Mouse (Mus musculus) right cerebral cortex, adult 2 months (tissue): ENCODE data around the gene Sorbs2.

Experiments
- DNase-seq, 2 experiments: peaks; one replicate each; pipeline ENCODE4 v3.0.0; 2021 to 2022; ENCODE audit warnings: low spot score in 2 of 2

Sorbs2 gene

DNA sequence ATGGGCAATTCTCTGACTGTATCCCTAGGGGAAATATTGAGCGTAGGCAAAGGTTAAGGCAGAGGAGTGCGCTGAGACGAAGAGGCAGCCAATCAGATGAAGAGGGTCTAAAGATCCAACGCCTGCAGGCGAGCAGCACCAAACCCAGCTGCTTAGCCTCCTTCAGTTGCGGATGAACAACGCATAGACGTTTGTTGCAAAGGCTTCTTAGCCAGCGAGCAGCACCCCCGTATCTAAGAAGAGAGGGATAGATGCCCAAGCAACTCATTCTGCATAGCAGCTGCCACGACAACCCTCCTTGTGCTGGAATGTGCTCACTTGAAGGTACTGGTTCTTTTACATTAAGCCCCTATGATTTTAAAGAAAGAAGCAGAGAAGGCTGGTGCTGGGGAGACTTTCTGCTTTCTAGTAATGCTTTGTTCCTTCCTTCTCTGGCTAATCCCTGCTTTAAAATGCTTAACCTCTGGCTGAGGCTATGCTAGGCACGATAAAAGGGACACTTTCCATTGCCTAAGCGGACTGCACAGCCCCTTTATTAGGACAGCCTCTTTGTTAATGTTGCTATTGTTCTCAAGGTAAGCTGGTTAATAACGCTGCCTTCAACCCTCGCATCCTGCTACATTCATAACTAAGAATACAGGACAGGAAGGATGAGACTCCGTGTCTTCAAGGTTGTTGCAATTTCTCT lies at the start of gene Sorbs2:
Gene Sorbs2, plus strand, starts transcription at position 155 of the 688 bp plus-strand sequence.
- DNase-seq = peak; percentile 66

DNA sequence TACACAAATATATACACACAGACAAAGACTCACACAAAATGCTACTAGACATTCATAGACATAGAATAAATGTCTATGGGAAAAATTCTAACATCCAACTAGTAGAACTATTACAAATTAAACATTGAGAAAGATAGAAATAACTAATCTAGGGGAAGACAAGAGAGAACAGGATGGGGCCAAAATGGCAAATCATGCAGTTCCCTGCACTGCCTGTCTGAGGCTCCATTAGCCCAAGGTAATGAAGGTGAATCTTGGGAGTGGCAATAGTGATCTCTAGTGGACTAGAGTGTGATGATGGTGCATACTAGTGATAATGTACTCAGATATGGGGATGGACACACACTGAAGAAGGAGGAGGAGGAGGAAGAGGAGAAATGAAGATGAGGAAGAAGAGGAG lies 49.7 kb upstream of the Sorbs2 start:
- DNase-seq = no peak

DNA sequence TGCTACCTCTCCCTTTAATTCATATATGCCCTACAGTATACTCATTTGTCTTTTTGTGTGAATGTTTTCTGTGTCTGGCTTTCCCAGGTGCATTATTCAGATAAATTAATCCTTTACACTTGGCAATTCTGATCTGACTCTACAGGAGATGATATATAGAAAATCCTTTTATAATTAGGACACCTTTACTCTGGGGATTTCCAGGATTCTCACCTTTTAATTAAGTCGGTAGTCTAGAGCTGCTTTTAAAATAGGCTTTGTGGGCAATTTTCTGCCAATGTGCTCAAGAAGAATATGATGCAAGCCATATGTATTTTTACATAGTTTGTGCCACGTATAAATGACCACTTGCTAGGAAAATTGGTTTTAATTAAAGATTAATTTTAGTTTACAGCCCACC lies 38.6 kb upstream of the Sorbs2 start:
- DNase-seq = no peak

DNA sequence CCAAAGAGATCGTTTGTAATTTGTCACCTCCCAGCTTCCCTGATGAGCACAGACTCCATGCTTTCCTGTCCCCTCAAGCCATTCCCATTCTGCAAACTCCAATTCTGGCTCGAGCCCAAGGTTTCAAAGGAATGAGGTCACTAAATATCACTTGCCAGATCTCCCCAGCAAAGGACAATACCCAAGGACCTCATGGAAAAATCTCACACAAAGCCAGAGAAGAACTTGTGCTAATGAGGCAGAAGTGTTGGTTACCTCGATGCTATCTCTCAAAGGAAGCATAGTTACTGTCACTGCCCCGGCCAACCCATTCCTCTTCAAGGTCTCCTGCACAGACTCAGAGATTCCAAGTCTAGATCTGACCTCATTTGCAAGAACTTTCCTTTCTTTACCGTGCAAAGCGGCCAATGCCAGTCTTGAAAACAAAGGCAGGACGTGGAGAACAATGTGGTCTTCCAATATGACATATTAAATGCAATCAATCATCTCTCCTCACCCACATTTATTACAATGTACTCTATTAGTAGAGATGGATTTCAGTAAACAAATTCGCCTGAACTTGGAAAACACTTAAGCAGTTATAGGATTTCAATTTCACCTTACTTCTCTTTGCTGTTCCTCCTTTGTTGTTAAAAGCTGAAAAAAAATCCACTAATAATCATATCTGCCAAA lies 37.9 kb upstream of the Sorbs2 start:
- no peak for DNase-seq

DNA sequence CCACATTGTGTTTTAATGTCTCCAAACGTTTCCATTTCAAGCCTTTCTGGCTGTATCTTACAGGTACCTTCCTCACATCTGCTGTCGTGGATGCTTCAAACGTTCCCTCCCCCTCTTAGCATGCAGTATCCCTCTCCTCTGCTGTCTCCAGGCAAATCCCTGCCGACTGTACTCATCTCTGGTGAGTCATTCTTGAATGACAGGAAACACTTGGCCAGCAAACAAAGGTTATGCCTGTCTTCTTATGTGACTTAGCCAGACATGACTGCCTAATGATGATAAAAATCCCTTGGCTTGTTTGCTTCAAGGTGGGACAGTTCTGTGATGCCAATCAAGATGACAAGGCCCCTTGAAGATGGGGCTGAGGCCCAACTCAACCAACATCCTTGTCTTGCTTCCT lies 26.7 kb upstream of the Sorbs2 start:
- no peak for DNase-seq

DNA sequence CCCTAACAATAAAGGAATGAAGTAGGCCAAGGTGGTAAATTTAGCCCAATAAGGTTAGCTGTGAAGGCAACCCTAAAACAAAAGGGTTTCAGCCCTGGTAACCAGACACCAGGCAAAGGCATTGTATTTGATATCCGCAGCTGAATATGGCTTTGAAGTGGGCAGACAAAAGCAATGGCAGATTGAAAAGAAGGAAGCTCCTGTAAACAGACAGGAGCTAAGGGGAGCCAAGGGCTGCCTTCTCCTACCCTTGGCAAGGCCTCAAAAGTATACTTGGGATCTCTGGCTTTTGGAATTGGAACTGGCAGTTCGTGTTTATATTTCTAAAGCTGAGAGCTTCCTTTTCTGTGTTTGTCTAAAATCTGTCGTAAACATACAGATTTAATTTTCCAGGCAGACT lies 21.3 kb upstream of the Sorbs2 start:
- DNase-seq = no peak

DNA sequence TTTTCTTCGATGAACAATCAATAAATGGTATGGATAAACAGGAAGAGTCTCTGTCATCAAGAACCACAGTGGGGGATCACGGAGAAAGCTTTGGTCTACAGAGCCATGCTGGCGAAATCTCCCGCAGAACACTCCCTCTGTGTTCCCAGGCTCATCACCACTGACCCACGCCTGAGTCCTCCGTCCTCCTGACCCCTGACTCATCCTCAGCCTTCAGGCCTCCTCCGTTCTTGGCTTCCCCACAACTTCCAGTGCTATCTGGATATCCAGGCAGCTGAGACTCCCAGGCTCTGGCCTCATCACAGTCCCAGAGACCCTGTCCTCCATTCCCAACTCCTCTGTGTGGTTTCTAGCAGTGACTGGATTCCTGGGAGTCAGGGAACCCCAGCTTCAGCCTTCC lies 3.6 kb upstream of the Sorbs2 start:
- no peak for DNase-seq

DNA sequence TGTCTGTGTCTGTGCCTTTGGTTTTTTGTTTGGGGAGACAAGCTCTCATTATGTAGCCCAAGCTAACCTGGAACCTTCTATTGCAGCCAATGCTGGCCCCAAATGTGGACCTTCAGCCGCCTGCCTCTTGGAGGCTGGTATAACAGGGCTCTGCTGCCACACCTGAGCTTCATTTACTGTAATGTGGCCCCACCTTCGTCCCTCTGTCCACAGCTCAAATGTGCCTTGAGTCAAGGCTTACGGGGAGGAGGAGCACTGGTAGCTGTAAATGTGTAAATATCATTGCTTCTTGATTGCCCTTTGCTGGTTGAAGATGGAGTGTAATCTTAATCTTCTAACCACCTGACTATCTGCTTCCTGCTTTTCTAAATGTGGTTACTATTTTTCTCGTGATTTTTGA lies 1.2 kb upstream of the Sorbs2 start:
- no peak for DNase-seq

DNA sequence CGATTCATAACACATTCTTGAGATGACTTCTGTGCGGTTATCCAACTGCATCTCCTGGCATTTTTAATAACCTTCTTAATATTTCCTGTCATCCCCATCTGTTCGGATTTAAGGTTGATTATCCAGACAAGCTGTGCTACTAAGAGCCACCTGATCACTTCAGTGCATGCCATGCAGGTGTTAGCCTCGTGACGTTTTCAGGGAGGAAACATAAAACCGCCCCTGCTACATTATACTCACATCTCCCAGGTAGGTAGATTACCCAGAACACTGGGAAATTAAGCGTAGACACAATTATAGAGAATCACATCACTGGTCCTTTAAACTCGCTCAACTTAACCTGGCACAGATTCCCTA lies 333 bp upstream of the Sorbs2 start:
- no peak for DNase-seq

DNA sequence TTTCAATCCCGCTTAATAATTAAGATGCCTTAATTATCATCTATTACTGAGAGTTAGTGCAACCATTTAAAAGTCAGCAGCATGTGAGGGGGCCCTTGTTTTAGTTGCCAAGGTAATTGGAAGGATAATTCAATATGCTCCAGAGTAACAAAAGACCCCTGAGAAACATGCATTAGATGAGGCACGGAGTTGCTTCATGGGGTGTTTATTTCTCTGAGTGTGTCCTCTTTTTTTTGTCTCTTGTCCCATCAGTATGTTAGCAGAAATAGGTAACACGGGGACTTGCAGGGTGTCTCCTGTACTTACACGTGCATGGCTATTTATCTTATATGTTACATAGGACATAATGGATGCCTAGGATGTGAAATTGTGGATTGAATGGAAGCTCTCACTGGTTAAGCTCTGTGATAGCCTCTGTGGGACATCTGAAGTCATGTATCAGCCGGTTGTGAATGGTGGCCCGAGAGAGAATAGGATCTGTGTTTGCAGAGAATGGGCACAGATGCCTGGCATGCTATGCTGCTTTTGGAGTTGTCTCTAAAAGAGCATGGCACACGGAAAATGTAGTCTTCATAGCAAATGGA lies 1.0 kb downstream of the Sorbs2 start:
- peak; percentile 11 to 30 for DNase-seq

DNA sequence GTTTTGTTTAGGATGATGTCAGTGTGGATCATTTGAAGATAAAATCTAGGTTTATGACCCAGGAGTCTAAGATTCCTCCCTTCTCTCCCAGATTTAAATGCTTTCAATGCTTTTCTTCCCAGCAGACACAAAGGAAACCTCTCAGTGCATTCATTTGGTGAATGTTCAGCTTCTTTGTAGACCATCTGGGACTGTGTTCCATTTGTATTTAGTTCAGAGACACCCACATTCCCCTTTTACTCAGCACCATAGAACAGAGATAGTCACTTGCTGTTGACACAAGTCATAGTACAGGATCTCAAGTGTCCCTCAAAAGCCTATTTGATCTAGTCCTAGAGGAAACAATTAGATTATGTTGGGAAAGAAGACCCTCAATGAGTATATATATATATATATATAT lies 4.8 kb downstream of the Sorbs2 start:
- no peak for DNase-seq

DNA sequence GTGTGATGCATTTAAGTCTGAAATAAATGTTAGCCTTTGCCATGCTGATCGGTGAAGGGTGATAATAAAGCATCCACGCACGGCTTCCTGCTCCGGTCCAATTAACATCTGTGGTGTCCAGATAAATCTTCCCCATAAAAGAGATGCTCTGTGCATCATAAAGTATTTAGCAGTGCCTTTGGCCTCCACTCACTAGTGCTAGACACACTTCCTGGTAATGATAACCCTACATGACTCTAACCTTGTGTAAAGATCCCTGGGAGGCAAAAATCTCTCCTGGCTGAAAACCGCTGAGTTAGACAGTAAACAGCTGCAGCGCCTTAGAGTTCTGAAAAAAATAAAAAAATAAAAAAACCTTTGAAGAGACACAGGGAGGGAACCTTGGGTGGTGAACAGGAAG lies 14.0 kb downstream of the Sorbs2 start:
- no peak for DNase-seq

DNA sequence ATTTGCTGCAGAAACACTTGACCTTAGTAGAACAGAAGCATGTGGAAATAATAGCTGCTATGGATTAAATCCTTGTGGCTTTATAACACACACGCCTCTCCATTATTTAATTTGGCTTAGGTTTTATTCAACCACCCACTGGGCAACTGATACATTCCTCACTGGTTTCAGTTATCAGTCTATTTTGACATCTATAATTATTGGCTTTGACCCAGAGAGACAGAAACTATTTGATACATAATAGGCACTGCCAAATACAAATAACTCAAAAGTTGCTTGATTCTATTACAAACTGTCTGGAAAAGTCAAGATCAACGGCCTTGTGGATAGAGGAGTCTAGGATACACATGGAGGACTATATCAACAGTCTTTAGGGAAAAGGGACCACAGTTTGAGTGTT lies 20.1 kb downstream of the Sorbs2 start:
- DNase-seq = no peak

DNA sequence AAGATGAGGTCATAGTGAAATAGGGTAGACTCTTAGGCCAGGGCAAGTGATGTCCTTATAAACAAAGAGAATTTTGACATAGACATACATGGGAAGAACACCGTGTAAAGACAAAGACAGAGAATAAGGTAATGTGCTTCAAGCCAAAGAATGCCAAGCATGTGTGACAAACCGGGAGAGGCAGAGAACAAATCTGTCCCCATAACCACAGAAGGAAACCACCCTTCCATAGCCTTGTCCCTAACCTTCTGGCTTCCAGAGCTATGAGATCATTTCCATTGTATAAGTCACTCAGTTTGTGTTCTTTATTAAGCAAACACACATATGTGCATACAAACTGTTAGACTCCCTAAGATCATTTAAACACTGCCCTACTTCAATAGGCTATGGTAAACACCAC lies 21.3 kb downstream of the Sorbs2 start:
- no peak for DNase-seq

DNA sequence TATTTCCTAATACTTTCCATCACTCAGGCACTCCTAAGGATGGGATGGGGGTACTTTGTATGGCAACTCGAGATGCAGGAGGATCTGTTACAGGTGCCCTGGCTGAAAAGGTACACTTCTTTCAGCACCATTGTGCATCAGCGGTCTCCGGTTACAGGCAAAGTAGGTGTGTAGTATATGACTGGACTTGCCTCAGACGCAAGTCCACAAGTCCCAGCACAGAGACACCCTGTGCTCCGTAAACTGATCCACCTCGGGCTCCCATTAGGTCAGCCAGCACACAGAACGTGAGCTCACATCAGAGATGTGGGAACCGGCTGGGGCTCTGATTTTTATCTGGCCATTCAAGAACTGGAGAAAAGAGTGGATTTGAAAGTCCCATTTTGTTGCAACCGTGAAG lies 29.0 kb downstream of the Sorbs2 start:
- DNase-seq = no peak

DNA sequence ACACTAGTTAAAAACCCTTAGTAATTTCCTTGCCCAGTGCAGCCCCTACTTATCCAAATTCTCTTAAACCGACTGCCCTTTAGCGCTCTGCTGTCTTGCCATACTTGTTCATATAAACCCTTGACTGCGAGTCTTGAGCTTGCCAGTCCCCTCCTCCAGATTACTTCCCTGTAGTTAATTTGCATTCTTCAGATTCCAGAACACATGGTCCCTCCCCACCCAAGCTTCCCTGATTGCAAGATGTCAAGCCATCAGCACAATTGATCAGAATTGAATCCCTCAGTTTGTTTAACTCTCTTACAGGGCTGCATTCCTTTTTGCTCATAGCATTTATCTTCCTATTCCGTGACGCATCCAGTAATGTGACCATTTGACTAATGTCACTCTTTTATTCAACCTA lies 32.9 kb downstream of the Sorbs2 start:
- DNase-seq = no peak

DNA sequence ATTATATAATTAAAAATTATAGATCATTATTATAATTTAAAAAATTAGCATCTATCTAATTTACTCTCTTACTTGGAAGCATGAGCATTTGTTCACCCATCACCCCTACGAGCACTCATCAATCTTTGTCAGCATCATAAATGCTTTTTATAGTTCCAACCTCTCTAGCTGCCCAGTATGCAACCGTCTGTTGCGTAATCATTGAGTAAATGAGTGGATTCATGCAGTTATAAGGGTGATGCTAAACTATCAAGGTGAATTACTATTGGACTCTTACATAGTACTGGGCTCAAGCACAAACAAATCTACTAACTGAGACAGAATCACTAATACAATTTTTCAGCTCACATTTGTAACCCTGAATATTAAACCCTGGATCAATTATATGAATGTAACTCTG lies 44.6 kb downstream of the Sorbs2 start:
- no peak for DNase-seq

DNA sequence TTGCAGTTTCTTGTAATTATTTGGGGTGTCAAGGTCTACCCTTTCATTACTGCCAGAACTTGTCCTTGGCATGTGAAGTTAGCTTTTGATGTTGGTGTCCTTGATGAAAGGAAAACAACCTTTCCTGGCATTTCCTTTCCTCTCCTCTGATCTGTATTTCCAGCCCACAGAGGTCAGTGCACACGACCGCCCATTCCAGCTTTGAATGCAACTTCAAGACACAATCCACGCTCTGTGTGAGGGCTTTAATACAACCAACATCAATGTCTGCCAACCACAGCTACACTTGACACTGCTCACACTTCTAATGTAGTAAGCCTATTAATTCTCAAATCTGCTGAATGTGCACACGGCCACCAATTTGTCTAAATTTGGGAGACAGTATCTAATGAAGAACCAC lies 47.0 kb downstream of the Sorbs2 start:
- DNase-seq = no peak

DNA sequence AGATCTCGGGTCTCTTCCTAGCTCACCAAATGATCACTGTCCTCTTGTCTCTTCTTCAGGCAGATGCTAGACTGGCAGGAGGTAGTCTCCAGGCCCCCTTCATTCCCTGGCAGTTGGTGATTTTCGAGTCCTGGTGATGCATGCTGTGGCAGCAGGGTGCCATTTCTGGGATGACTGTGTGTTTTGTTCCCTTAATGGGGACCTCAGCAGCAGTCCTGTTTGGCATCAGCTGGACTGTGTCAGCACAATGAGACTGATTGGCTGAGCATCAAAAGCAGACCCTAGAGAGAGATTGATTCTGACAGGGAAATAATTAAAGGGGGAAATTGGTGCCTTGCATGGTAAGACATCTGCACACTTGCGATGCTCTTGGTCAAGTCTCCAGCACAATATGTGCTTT lies 50.3 kb downstream of the Sorbs2 start:
- DNase-seq = no peak

DNA sequence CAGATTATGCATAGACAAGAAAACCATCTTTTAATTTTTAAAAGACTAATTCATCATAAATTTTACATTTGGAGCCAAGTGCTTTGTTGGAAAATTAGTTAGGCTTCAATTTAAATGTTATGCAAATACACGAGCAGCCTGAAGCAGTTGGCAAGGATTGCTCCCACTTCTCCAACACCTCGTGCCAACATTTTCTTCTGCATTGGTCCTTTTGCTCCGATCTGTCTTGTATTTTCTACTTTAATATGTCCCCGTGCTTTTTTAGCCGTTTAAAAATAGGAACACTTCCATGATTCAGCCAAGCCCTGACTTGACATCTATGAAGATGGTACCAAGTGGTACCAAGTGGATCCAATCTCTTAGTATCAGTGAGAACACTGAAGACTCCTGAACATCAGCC lies 50.8 kb downstream of the Sorbs2 start:
- DNase-seq = peak; percentile 17 to 28

DNA sequence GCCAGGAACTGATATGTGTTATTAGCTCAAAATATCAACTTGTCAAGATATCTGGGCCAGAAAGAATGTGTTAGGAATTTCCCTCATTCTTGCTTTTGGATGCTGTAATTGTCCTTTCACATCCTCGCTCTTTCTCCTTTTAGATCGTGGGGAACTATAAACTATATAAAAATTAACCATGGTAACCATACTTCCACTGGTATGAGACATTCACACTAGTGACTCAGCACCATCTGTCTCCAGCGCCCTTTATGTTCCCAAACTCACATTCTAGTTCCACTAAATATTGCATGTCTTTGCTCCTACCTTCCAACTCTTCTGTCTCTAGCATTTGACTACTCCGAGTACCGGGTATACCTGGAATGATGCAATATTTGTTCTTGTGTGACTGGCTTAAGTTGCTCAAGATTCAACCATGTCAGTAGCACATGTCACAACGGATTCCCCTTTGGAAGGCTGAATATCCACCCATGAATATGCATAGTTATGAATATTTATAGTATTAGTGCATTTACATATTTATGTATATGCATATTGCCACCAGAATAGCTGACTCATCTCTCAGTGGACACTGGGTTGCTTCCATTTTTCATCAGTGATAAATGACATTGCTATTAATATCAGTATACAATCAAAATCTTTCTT lies 51.7 kb downstream of the Sorbs2 start:
- peak; percentile 87 to 89 for DNase-seq

DNA sequence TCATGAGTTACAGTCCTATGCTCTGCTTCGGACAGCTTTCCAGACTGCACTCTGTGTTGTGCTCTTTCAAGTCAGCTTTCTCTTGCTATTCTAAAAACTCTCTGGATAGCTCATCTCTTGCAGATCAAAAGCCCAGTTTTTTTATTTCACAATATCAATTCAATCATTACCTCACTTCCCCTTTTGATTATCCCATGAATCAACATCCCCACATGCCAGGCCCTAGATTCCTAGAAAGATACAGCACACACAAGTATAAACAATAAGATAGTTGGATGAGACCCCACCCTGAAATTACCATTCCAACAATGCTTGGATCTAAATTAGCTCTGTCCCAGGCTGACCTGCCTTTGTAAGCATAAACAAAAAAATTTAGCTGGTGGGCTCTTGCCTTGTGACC lies 57.6 kb downstream of the Sorbs2 start:
- no peak for DNase-seq

DNA sequence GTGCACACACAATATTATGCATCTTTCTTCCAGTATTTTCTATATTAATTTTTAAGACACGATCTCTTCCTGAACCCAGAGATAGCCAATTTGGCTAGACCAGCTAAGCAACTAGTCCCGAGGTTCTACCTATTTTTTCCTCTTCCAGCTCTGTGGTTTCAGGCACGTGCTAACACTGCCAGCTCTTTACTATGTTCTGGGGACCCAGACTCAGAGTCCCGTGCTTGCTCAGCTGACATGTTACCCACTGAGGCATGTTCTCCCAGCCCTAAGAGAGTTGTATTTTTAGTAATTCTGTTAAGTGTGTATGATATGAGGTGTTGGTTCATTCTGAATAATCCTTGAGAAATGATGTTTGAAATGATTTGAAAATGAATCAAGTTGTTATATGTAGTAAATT lies 62.5 kb downstream of the Sorbs2 start:
- DNase-seq = no peak
